Mouse (Mus musculus): ENCODE results near the gene Tmem119.

DNA sequence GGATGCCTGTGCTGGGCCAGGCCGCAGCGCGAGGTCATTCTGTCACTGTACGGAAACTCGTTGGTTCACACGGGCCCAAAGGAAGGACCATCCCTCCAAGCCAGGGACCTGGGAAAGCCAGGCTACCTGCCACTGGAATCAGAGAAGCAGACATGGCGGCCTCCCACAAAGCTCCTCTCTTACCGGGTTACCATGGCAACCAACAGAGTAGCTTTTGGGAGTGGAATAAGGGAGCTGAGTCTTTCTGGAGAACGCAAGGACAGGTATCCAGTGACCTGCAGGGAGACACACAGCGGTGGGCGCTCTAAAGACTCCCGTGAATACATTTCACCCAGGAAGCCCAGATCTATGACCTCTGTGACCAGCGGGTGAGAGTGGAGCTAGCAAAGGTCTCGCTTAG lies 18.3 kb upstream of the Tmem119 start:
- TF ChIP-seq TAL1 (IDR thresholded peaks at IDR 0.05; ENCODE audit: low read length) = no peak
- no peak for TF ChIP-seq GATA1 (IDR thresholded peaks at IDR 0.05; ENCODE audit: low read length)
